Mouse (Mus musculus): ENCODE results near the gene Mad1l1.
A peak's percentile ranks its signal among the peaks of the same experiment; 100 is the strongest.

Mad1l1 gene

DNA sequence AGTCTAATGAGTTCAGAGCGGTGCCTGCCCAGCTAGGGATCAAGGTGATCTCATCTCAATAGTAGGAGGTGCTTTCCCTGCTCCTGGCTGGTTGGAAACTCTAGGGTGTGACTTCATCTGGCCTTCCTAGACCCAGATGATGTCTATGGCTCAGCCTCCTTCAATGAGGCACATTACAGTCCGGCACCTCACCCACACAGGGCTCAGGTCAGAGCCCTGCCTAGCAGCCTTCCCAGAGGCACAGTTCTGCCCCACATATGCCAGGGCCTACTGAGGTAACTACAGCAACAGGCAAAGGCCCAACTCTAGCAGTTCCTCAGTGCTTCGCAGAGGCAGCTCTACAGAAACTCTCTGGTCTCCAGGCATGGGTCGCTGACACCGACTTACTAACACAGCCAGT lies 63.9 kb downstream of the Mad1l1 start:
- DNase-seq = peak; percentile 87

DNA sequence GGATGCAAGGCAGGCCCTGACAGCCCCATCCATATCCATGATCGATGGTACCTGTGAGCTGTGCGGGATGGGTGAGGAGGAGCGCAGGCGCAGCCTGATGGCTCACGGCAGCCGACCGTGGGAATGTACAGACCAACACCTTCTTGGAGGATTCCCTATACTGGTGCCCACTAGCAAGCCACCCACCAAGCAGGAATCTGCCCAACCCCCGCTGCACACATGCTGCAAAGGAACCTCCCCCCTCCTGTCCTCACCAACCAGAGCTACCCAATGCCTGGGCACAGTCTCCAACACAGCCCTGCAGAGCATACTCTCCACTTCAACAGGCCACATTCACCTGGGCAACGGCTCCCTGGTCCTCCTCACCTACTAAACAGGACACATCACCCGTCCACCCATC lies 64.7 kb downstream of the Mad1l1 start:
- no peak for DNase-seq

DNA sequence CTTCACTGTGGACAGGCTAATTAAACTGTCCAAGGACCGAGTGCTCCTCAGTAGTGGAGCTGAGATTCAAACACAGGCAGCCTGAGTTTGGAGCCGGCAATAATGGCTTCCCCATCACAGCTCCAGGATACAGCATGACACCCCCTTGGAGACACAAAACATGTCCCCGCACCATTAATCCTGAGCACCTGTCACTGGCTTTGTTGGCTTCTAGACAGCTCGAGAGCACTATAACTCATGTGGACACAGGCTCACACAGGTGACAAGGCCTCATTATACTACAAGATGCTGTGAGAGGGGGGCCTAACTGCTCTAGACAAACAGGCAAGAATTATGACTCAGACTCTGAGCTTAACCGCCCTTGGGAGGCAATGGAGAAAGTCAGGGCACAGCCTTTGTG lies 66.1 kb downstream of the Mad1l1 start:
- DNase-seq = no peak

DNA sequence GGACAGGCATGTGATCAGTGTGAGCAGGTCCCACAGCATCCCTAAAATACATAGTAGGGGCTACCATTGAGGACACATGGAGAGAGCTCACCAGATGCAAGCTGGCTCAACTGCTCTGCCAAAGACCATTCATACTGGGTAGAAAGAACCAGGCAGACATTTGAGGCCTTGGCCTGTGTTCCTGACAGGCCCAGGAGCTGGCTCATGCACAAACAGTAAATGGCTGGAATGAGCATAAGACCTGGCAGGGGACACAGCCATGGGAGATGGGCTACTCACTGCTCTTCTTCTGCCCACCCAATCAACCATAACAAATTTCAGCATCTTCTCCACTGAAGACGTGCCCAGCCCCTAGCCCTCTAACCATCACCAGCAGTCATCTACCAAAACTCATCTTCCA lies 66.7 kb downstream of the Mad1l1 start:
- DNase-seq = no peak

DNA sequence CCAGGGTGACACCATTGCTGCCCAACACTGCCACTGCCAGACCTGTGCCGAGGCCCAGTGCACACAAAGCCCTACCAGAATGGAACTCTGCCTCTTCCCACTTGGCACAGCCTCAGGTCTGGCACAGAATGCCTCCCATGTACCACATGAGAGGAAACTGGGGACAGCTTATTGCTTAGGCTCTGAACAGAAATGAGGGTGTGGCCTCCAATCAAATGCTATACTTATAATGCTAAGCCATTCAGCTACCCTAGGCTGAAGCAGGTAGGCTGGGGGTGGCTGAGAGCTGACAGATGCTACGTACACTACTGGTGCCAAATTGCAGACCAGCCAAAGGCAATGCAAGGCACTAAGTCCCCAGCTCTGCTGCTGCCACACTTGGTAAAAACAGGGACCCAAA lies 69.4 kb downstream of the Mad1l1 start:
- DNase-seq = no peak

DNA sequence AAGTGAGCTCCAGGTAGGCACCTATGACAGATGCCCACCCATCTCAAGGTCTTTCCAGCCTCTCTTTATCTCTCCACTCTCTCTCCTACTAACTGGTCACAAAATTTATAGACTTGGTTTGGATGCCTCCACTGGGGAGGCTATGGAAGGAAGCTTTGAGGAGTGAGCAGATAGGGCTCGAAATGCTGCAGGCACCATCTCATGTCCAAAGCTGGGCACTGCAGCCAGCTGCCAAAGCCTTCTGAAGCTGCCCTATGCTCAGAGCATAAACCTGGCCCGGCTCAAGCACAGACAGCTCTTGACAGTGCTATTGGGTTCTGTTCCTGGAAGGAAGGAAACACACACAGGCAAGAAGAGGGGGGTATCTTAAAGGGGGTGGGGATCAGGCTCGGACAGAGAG lies 71.0 kb downstream of the Mad1l1 start:
- DNase-seq = no peak

DNA sequence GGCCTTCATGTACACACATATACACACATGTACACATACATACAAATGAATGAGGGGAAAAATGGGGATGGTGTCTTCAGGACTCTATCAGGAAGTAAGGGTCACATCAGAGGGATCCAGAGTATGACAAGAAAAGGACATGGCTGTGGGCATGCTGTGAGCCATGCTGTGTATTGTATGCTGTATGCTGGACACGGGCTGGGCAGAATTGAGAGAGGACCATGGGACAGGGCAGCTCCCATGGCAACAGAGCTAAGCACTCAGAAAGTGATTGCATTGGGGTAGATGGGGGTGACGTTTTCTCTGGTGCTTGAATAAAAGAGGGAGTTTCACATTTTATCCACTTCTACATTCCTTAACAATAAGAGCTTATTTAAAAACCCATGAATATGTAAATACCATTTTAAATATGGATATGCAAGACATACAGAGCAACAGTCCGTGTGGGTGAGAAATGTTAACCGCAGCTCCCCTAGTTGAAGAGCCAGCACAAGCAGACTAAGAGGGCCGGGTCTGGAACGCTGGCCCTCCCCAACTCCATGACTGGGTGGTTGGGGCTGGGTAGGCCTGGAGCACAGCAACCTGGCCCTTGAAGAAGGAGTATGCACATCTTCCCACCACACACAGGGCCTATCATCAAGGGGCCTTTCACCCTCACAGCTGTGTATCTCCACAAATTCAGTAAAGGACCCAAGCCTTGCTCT lies 71.8 kb downstream of the Mad1l1 start:
- no peak for DNase-seq

DNA sequence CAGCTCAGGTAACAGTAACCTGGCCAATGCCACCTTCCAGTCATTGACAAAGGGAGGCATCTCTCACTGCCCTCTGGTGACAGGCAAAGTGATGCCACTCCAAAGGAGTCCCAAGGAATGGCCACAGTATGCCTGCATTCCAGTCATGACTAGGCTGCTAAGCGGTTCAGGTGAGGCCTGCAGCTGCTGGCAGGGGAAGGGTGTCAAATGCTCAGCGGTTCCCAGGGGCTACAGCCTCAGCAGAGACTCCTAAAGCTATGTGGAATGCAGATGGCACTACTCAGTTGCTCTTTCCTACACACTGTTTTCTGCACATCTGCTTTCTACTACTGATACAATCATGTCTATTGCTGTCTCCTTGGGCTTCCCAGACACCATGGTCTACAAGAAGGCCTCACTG lies 73.3 kb downstream of the Mad1l1 start:
- no peak for DNase-seq

DNA sequence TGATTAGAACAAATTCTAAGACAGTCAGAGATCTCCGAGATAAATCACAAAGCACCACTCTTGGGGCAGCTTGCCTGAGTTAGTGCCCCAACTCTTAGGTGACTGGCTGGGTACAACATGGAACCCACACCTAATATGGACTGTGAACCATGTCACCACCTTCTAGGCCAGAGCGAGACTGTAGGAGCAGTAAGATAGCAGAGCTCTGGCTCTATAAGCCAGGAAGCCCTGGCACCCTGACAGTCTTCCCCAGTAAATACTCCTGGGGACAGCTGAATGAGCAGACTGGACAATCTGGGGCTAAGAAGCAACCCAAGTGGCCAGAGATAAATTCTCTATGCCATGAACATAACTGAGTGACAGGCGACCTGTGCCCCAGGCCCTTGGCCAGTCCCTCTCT lies 81.1 kb downstream of the Mad1l1 start:
- DNase-seq = no peak

DNA sequence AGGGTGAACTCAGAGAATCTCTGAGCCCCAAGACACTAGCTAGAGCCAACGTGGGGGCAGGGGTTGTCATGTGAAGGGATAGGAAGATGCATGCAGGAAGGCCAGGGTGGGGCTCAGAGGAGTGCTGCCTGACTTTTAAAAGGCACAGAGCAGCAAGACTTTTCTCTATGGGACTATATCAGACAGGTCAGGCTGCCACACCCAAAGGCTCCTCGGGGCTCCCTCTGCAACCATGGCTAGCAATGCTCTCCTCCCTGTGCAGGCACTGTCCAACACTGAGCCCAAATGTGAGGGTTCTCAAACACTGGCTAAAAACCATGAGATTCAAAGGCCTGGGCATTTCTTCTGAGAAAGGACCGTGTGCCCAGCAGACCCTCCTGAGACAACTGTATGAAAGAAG lies 82.5 kb downstream of the Mad1l1 start:
- no peak for DNase-seq

DNA sequence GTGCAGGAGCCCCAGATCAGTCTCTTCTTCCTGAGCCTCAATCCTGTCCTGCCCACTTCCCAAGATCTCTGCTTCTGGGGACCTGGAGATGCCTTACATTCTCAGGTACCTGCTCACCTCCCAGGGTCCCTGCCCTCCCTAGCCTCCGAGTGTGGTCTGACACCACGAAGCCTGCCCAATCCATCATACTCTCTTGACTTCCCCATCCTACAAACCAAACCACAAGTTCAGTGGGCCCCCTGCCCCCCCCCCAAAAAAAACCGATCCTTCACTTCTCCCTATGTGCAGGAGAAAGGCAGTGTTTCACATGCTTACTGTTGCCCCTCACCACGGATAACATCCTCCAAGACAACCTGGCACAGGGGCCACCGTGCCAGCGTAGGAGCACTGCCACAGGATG lies 90.5 kb downstream of the Mad1l1 start:
- DNase-seq = no peak

DNA sequence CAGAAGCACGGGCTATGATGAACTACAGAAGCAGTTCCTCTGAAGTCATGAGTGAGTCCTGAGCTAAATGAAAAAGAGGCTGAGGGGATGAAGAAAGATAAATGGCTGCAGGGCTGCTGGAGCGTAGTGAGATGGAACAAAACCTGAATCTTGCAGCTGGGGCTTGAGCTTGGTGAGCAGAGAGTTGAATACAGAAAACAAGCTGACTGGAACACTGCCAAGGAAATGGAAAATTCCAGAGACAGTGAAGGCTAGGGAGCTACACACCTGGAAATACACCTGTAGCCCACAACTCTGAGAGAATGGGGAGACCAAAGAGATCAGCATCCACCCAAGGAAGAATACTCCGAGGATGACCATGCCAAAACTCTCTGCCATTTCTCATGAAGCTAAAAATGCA lies 93.0 kb downstream of the Mad1l1 start:
- no peak for DNase-seq

DNA sequence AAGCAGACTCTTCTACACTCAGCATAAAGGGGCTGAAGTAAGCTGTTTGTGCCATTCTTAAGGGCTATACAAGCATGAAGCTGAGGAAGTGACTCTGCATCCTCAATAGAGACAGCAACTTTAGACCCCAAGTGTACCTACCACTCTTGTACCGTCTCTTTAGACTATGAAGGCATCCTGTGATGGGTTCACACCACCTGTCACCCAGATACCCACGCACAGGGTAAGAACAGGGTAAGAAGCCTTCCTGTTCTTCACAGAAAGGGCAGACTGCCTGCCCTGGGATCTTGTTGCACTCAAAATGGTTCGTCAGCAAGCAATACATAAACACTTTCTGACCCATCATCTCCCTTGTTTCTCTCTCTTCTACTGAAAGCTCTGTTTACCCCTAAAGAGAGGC lies 94.5 kb downstream of the Mad1l1 start:
- DNase-seq = no peak

DNA sequence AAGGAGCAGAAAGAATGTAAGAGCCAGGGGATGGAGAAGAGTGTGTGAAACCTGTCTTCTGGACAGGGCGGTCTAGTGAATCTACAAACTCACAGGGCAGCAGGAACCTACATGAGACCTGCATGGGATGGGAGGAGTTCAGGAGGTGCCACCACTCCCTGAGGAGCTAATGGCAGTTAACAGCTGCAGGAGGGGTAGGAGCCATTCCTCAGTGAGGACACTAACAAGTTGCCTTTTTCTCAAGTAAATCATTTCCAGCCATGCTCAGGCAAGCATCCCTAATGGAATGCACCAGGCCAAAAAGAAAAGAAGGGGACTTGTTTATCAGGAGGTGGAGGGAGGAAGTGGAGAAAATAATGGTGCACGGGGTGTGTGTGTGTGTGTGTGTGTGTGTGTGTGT lies 95.5 kb downstream of the Mad1l1 start:
- no peak for DNase-seq

DNA sequence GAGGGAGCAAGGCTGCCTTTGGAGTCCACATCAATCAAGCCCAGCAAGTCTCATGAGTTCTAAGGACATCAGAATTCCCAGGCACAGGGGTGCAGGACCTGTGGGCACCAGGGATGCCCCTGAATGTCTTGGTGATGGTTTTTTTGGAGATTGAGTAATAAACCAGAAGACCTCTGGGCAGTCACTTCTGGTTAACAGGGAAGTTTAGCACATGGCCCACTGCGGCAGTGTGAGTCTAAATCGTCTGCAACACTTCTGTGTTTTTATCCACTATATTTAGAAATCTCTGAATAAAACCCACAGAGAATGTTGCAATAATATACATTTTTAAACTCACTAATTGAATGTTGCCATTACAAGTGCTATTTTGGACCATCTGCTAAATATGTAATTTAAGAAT lies 96.2 kb downstream of the Mad1l1 start:
- DNase-seq = no peak

DNA sequence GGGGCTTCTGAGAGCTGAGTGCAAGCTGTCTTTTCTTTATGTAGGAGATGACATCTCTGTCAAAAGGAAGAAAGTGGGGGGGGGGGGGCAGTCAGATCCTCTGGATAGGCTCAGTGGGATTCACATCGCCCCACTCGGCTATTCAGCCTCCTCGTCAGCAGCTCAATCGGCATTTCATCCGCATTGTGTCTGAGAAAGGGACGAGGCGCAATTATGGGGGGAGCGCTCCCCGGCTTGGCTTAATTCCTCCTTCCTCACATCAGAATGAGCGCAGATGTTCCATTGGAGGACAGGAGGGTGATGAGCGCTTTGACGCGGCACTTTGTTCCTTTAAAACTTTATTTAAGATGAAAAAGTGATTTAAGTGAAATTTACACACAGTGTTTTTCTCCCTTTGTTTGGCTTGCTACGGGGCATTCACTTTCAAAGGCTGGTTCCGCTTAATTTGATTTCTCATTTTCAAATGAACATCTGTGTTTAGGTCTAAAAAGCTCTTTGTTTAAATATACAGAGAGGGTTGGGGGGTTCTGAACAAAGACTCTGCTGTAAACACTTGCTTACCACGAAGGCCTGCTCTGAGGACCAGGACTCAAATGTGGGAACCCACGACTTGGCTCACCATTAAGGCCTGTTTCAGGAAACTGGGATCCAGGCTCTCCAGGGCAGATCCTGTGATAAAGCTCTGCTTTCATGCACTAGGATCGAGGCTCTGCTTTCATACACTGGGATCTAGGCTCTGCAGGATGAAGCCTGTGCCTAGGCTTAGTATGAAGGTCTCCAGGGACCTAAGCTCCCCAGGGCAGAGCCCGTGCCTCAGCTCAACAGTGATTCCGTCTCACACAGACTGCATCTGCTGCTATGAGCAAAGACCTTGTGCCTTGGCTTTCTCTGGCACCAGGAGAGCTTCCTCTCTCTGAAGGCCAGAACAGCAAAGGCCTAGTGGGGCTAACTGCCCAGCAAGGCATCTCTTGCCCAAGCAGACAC lies 98.0 kb downstream of the Mad1l1 start:
- DNase-seq = no peak

DNA sequence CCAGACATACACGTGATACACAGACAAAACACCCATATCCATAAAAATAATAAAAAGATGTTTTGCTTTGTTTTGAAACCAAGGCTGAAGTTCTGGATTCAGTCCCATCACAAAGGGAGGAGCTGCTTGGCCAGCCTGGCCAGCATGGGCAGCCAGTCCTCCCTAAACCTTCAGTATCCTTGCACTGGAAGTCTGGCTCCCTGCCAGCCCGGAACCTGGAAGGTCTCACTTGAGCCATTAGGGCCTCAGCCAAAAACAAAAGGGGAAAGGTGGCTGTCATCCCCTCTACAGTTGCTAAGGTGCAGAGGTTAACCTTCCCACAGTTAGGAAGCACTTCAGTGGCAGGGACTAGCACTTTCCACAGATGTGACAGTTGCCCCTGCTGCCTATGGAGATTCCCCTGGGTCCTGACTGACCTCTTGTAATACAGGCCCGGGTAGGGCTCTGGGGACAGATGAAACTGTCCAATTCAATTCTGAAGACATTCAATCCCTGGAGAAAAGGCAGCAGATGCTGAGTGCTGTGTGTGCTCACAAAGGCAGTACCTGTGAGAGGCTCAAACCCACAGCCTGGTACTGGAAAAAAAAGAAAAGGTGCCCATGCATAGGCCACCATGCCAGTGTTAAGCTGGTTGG lies 100.2 kb downstream of the Mad1l1 start:
- peak; percentile 95 for DNase-seq

DNA sequence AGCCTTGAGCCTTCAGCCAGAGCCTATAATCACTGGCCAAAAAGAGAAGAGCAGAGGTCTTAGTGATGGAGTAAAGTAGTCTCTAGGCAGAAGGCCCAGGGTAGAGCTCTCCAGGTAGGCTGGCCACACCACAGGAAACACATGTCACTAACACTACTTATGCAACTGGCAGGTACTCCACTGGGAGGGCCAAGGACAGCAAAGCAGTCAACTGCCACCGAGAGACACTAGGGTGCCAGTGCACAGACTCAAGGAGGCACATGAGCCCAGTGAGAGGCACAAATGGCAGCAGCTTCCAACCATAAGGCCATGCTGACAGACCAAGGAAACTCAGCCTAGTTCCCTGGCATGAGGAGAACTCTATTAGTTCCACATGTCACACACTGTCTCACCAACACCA lies 102.1 kb downstream of the Mad1l1 start:
- no peak for DNase-seq

DNA sequence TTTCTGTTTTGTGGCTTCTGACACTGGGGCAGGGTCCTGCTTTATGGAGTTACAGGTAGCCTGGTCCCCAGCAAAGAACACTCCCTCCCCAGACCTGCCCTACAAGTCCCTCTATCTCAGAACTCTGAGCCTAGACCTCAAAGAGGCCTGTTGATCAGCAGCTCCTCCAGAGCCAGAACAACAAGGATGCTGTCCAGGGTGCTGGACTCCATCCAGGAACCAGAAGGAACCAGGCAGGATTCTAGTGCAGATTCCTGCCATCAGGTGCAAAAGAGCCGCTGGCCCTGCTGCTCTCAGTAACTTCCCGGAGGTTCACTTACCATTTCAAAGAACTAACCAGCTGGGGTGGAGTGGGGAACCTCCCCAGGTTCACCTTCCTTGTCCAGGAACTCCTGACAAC lies 103.5 kb downstream of the Mad1l1 start:
- no peak for DNase-seq

DNA sequence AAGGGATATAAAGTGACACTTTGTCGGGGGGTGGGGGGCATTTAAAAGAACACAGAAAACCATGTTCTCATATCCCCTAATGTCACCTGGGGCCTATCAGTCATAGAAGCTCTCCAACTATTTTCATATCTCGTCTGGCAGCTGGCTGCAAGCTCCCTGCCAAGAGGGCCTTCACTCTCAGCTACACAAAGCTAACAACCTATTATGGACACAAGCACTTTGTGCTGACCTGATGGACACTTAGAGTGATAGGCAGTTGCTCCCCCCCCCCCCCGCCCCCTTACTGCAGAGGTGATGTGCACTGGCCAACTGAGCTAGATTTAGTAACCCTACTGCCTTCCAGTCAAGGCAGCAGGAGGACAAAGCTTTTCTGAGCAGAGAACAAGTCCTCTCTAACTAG lies 104.3 kb downstream of the Mad1l1 start:
- DNase-seq = peak; percentile 95

DNA sequence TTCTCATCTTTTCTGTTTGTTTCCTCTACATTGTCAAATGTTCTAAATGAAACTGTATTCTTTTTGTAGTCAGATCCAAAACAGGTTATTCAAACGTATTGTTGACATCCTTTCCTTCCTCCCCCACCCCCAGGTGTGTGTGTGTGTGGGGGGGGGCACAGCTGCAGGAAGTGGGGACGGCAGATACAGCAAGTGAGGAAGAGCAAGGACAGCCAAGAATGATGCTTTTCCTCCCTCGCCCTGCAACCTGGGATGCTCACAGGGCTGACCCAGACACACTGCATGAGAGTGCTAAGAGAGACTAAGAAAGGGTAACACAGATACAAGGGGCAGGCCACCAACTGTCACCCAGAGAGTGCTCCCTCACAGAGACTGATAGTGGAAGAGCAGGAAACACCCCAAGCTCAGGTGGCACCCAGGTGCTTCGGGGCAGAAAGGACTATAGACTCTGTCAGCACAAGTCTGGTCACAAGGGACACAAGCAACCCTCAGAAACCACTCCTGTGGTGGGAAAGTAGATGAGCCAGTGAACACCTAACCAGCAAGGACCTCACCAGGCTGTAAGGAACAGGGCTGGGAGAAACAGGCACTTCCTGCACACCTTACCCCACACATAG lies 105.8 kb downstream of the Mad1l1 start:
- DNase-seq = no peak

DNA sequence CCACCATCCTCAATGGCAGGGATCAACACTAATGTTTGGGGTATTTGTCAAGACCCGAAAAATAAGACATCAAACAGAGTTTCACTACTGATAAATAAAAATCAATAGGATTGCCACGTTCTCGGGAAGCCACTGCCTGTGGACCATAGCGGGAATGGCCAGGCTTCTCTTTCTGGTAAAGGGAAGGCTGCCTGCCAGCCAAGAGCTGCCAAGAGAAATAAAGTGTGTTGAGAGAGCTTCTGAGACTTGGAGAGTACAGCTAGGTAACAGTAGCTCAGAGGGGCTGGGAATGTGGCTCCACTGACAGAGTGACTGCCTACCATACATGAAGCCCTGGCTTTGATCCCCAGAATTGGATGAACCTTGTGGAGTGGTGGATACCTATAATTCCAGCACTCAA lies 108.4 kb downstream of the Mad1l1 start:
- DNase-seq = no peak

DNA sequence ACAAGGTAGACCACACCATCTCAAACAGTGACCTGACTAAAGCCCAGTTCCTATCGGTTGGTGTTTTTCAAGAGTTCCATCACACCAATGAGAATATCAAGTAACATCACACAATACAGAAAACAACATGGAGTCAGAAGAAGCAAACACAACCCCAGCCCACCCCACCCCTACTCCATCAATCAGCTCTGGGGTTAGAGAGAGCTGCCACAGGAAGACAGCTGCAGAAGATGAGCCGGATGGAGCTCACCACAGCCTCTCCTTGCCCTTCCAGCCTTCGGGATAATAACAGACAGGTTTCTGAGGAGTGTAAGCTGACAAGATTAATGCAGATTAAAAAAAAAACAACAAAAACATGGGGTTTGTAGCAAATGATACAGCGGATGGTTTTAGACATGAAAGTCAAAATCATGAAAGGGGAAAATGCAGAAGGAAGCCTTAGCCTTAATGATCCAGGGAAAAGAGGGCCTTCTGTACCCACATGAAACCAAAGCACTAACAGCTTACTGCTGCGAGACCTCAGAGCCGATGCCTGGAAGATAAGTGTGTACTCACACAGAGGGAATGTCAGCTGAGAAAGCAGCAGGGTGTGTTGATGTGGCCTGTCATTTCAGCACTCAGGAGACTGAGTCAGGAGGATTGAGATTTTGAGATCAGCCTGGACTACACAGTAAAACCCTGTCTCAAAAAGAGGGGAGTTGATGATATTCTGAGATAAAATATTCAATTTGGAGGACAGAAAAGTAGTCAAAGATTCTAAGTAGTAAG lies 110.8 kb downstream of the Mad1l1 start:
- DNase-seq = peak; percentile 81

All from heart, adult 11 months (tissue).